Mouse (Mus musculus): ENCODE data around the gene B3gnt2.

DNA sequence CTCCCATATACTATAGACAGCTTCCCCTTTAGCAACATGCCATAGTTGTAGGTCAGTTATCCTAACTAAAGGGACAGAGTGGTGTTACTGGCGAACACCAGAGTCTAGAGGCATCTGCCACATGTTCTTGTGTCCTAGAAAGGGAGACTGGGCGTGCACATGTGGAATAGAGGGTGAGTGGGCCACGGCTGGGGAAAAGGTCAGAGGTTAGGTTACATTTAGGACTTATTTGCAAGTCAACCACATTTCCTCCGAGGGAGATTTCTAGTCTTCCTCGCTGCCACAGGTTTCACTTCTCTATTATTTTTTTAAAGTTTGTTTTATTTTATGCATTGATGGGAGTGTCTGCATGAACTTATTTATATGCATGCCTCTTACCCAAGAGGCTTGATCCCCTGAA lies 42.4 kb downstream of the B3gnt2 start:
- TF ChIP-seq CTCF (IDR thresholded peaks at IDR 0.05; ENCODE audit: borderline replicate concordance, control insufficient read depth, extremely low read depth, insufficient read depth, low read length, poor library complexity), result no peak
- TF ChIP-seq POLR2A (IDR thresholded peaks at IDR 0.05; ENCODE audit: control insufficient read depth, extremely low read depth, insufficient read depth, low read length, poor library complexity), result no peak

Measured in thymus, adult 2 months (tissue).